Mouse (Mus musculus) liver, postnatal 0 days (tissue): ENCODE measurements at regions not wholly inside any gene's neighbourhood (a gene's known extent, or its start where the extent isn't known, plus 50 kb on each side); places are given as distances from the start of the nearest gene placed in this dataset.

Source experiments
- CTCF ChIP-seq: sonication (generic); IDR thresholded peaks from 2 replicates; pipeline ENCODE4 v1.5.1; 2016; ENCODE audit warnings: antibody characterized with exemption, low read depth
- EP300 ChIP-seq: IDR thresholded peaks from 2 replicates; pipeline ENCODE4 v1.6.1; 2016; ENCODE audit warnings: antibody characterized with exemption, low read depth, mild to moderate bottlenecking

DNA sequence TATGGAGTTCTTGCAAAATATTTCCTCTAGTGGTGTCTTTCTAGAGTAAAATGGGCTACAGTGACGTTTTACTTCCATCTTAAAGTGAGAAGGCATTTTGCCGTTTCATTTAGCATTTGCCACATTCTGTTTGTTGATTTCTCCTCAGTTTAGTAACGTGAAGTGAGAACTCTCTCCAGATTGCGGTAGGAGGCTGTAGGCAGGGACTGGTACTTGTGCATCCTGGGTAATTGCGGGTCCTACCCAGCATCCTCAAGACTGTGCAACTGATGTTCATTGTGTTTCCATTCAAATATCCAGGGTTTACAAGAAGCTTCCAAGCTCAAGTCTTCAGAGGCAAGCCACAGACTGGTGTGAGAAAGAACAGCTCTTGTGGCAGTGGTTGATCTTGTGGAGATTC, 244.0 kb downstream of the Akain1 start:
- TF ChIP-seq CTCF (no peak), EP300 (no peak)
